Mouse (Mus musculus) limb, embryonic 14.5 days (tissue): Measurements from ENCODE around the gene Cdk9. TPM values are rescaled to one million over a fixed set of nuclear protein-coding genes. Genes with fewer than 3 reads are reported as not detected.

Experiments used
- ATAC-seq: fragments of 200-750 bp; cut with Nextera tagmentation; 2 replicates; pipeline ENCODE4 v1.8.0; 2017; ENCODE audit warnings: low read depth, moderate number of reproducible peaks, moderate TSS enrichment; ENCODE audit not compliant: low FRiP score
- DNase-seq: peaks from one replicate; pipeline ENCODE4 v3.0.0-alpha.2; 2015; ENCODE audit warnings: low spot score
- H3K27ac ChIP-seq: fragments of 300-500 bp; sonication (generic); replicated peaks from 2 replicates; pipeline ENCODE4 v1.5.1; 2014; ENCODE audit warnings: low read depth, mild to moderate bottlenecking, low read length, moderate library complexity, mixed read lengths
- H3K27me3 ChIP-seq: fragments of 300-500 bp; sonication (generic); 2 replicates; pipeline ENCODE4 v1.6.1; 2014; ENCODE audit warnings: low read length, mixed read lengths; ENCODE audit not compliant: control insufficient read depth, insufficient read depth
- H3K36me3 ChIP-seq: fragments of 300-500 bp; sonication (generic); 2 replicates; pipeline ENCODE4 v1.6.1; 2014; ENCODE audit warnings: mild to moderate bottlenecking, low read length, moderate library complexity, mixed read lengths; ENCODE audit not compliant: control insufficient read depth, insufficient read depth
- H3K4me1 ChIP-seq: fragments of 300-500 bp; sonication (generic); 2 replicates; pipeline ENCODE4 v1.6.1; 2014; ENCODE audit warnings: antibody characterized with exemption, low read length, mixed read lengths; ENCODE audit not compliant: control insufficient read depth, insufficient read depth
- H3K4me2 ChIP-seq: fragments of 300-500 bp; sonication (generic); replicated peaks from 2 replicates; pipeline ENCODE4 v1.6.1; 2014; ENCODE audit warnings: low read depth, mild to moderate bottlenecking, low read length, moderate library complexity; ENCODE audit not compliant: severe bottlenecking
- H3K4me3 ChIP-seq: fragments of 300-500 bp; sonication (generic); replicated peaks from 2 replicates; pipeline ENCODE4 v1.5.1; 2014; ENCODE audit warnings: low read length
- H3K9ac ChIP-seq: fragments of 300-500 bp; sonication (generic); 2 replicates; pipeline ENCODE4 v1.6.1; 2014; ENCODE audit warnings: mild to moderate bottlenecking, low read depth, low read length, moderate library complexity; ENCODE audit not compliant: severe bottlenecking
- H3K9me3 ChIP-seq: fragments of 300-500 bp; sonication (generic); 2 replicates; pipeline ENCODE4 v1.6.1; 2016; ENCODE audit warnings: low read length; ENCODE audit not compliant: control insufficient read depth
- POLR2A ChIP-seq: fragments of 200-500 bp; IDR thresholded peaks from 2 replicates; pipeline ENCODE4 v1.8.0; 2012; ENCODE audit warnings: inconsistent platforms, mild to moderate bottlenecking, moderate library complexity, borderline replicate concordance; ENCODE audit not compliant: insufficient read depth, insufficient read length; ENCODE audit errors: extremely low read depth
- WGBS: fragments of 180-500 bp; shearing (Covaris S2); extraction: QIAGEN DNeasy Blood & Tissue Kit; methylation state at CpG from one replicate; pipeline ENCODE4 v1.1.7; 2014; 5-methylcytosine and 5-hydroxymethylcytosine counted together
- polyA plus RNA-seq, 2 experiments: library from polyadenylated mRNA; depleted of rRNA in 1 of 2; stranded (reverse) in 1 of 2; unstranded in 1 of 2; fragments of >200 nt; fragmentation: Nextera tagmentation in 1 of 2; extraction: Ambion mirVana in 1 of 2; gene quantifications; 2 replicates each; pipeline versions ENCODE4 v1.2.1 to v1.2.3; 2012 to 2014

The Cdk9 gene
- polyA plus RNA-seq, 2 experiments, result 84.7 to 211 TPM

DNA sequence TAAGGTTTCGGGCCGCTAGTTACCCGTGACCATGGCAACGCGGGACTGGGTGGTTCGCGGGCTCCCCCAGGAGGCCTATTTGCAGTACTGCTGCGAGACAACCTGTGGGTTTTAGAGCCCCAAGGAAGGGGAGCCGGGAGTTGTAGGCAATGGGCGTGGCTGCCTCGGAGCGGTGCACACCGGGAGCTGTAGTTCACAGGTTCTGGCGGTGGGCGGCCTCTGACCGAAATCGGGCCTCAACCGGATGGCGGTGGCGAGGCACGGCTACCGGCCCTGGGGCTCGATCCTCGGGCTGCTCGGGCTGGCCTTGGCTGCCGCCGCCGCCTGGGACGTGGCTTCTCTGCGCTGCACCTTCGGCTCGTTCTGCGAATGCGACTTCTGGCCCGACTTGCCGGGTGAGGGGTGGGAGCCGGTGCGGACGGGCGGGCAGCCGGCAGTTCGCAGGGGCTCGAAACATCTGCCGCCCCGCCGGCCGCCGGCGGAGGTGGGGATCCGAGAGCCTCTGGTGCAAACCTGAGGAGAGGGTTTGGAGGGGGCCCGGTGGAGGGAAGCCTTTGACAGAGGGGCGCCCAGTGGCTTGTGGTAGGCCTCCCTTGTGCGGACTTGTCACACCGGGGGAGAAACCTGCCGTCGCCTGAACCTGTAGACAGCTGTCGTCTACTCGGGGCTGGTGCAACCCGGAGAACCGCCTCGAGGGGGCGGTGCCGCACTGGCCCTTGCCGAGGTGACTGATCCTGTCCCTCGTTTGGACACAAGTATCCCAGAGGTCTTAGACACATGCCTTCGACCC is 44.4 kb upstream of the Cdk9 start, which contains the start of gene Tor2a:
Gene Tor2a, plus strand, starts transcription at position 179 of the 790 bp plus-strand sequence.
- H3K27me3 ChIP-seq, result no peaks in the 10 kb centered on the region
- H3K4me1 ChIP-seq, result peaks cover 2% of the 10 kb centered on the region; the same call in 1 of the 2 replicates
- H3K4me3 ChIP-seq, result peak within 1 kb of the TSS; percentile 73
- H3K27ac ChIP-seq, result peak within 1 kb of the TSS; percentile 82
- H3K9ac ChIP-seq, result peak within 1 kb of the TSS; percentile 88
- under 1% methylated on average over 48 of the region's 66 CpGs for WGBS
- H3K4me2 ChIP-seq, result peak within 1 kb of the TSS; percentile 50
- H3K36me3 ChIP-seq, result peaks cover 38% of the 10 kb centered on the region
- TF ChIP-seq POLR2A, result 0 out of 2 replicates have a peak, but pooled peaks have one; percentile 60
- ATAC-seq (peak; percentile 93), DNase-seq (peak; percentile 100)
- H3K9me3 ChIP-seq, result no peaks in the 10 kb centered on the region

DNA sequence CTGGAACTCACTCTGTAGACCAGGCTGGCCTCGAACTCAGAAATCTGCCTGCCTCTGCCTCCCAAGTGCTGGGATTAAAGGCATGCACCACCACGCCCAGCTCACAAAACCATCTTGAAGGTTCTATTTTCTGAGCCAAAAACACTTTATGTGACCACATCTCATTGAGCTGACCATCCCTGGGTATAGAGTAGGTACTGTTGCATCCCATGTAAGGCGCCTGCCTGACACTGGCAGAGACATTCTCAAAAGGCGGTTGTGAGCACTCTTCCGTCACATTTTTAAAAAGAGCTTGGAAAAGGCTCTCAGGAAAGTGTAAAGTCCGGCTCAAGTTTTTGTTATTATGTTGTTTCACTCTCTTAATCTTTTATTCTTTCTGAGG is 43.8 kb upstream of the Cdk9 start:
- H3K27me3 ChIP-seq, result no peaks in the 10 kb centered on the region
- no peak overlapping the region for H3K9ac ChIP-seq
- peaks cover 5% of the 10 kb centered on the region; the same call in 1 of the 2 replicates for H3K4me1 ChIP-seq
- ATAC-seq, result peak; percentile 9; the same call in 1 of the 2 replicates
- DNase-seq, result no peak
- H3K9me3 ChIP-seq, result no peaks in the 10 kb centered on the region
- H3K4me3 ChIP-seq, result peak overlapping the region; percentile 73; the same call in 1 of the 2 replicates
- peaks cover 33% of the 10 kb centered on the region for H3K36me3 ChIP-seq
- peak overlapping the region; percentile 22; the same call in 1 of the 2 replicates for H3K4me2 ChIP-seq
- TF ChIP-seq POLR2A, result no peak
- WGBS, result 35% methylated on average over 6 of the region's 6 CpGs
- H3K27ac ChIP-seq, result no peak overlapping the region

DNA sequence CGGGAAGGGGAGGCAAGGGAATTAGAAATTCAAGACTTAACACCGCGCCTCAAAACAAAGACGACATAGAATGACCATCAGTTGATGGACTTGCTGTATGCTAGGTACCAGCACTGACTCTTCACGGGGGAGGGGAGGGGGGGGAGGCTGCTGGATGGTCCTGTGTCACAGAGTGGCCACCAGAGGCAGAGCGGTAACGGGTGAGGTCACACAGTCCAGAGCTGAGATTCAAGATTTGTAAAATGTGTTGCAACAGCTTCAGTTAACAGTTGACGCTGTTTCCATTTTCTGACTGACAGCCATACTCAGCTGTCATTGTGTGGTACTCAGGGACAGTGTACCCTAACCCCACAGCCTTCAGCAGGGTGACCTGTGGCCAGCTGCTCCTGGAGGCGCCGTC is 39.3 kb upstream of the Cdk9 start:
- WGBS, result 67% methylated on average over 10 of the region's 10 CpGs
- ATAC-seq, result no peak
- Histone ChIP-seq H3K9ac (no peak overlapping the region), H3K27ac (no peak overlapping the region), H3K4me3 (no peak overlapping the region), H3K27me3 (no peaks in the 10 kb centered on the region), H3K4me1 (peaks cover 9% of the 10 kb centered on the region), H3K9me3 (no peaks in the 10 kb centered on the region), H3K4me2 (peak overlapping the region; percentile 60; the same call in 1 of the 2 replicates), H3K36me3 (peaks cover 32% of the 10 kb centered on the region)
- TF ChIP-seq POLR2A, result no peak
- DNase-seq, result no peak

DNA sequence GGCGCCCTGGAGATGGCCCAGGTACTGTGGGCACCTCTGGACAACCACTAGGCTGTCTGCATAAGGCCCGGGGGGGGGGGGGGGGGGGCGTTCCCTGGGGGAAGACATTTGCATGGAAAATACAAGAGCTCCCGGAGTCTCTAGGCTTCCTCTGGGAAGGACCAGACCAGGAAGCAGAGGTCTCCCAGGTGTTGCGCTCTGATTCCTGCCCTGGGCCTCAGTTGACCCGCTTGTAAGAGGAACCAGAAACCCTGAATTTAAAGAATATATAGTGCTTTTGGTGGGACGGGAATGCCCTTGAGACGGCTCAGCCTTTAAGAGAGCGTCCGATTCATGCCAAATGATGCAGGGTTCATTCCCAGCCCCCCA is 38.8 kb upstream of the Cdk9 start:
- peak overlapping the region; percentile 60 for H3K4me2 ChIP-seq
- TF ChIP-seq POLR2A, result no peak
- H3K9me3 ChIP-seq, result no peaks in the 10 kb centered on the region
- 0 out of 2 replicates have a peak overlapping the region, but pooled peaks have one; percentile 34 for H3K9ac ChIP-seq
- no peaks in the 10 kb centered on the region for H3K27me3 ChIP-seq
- 17% methylated on average over 9 of the region's 10 CpGs for WGBS
- DNase-seq, result no peak
- H3K4me1 ChIP-seq, result peaks cover 9% of the 10 kb centered on the region
- H3K27ac ChIP-seq, result no peak overlapping the region
- peak overlapping the region; percentile 35 for H3K4me3 ChIP-seq
- no peak for ATAC-seq
- H3K36me3 ChIP-seq, result peaks cover 37% of the 10 kb centered on the region

DNA sequence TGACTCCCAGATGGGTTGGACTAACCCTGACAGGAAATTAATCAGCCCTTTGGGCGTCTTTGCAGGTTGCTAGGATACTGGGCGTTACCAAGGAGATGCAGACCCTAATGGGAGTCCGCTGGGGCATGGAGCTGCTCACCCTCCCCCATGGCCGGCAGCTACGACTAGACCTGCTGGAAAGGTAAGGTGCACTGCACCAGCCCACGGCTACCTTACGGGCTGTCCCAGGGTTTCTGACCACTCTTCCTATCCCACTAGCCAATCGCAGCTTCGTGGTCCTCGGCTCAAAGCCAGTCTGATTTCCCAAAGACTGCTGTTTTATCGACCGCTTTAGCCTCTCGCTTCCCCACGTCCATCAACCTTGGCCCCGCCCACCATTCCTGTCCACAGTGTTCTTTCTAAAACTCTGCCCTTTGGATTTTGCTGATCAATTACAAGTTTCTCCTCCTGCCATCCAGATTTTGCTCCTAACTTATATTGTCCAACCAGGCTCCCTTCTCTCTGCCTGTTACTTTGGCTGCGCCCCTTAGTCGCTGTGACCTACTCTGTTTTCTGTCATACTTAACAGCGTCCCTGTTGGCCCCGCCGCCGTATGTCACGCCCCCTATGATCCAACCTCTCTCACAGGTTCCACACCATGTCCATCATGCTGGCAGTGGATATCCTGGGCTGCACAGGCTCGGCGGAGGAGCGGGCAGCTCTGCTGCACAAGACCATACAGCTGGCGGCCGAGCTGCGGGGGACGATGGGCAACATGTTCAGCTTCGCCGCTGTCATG is 38.2 kb upstream of the Cdk9 start:
- no peak overlapping the region for H3K27ac ChIP-seq

More for the DNA sequence above, 38.2 kb upstream of the Cdk9 start:
- peaks cover 9% of the 10 kb centered on the region for H3K4me1 ChIP-seq
- peak overlapping the region; percentile 35 for H3K4me3 ChIP-seq
- peak overlapping the region; percentile 60 for H3K4me2 ChIP-seq
- no peaks in the 10 kb centered on the region for H3K9me3 ChIP-seq
- TF ChIP-seq POLR2A, result no peak
- H3K9ac ChIP-seq, result peak overlapping the region; percentile 34; the same call in 1 of the 2 replicates
- ATAC-seq, result peak; percentile 78
- WGBS, result 6% methylated on average over 31 of the region's 31 CpGs
- H3K36me3 ChIP-seq, result peaks cover 37% of the 10 kb centered on the region
- H3K27me3 ChIP-seq, result no peaks in the 10 kb centered on the region
- DNase-seq, result peak; percentile 44
